ENCODE assay signal across 9 mouse cellular contexts in genomic region chr3:58418724-58419705, GRCm38 (mm10). TPM values are rescaled to one million over a fixed set of nuclear protein-coding genes. Genes with fewer than 3 reads are reported as not detected.
DNase-seq lines count a peak whose midpoint lies in the region; ATAC-seq and TF ChIP-seq lines count a peak whose summit lies in the region.
"Had no signal": no experiment of that assay in that cellular context is flagged by ENCODE, and none has a peak within 500 bp of the region (broad histone marks: within the 10 kb centered on the region; RNA-seq: fewer than 3 reads in every experiment).

No protein-coding gene starts in this region.

- no peak overlapping the region for H3K9ac ChIP-seq in heart, adult 2 months (ENCODE audit: low read depth, low read length)
- peak overlapping the region; percentile 43; the same call in 1 of the 2 replicates for H3K9ac ChIP-seq in forebrain, embryonic 13.5 days
- H3K9ac ChIP-seq in liver, embryonic 12.5 days: peak overlapping the region; percentile 99

- peak overlapping the region; percentile 93 for H3K4me2 ChIP-seq in forebrain, embryonic 13.5 days
- H3K4me2 ChIP-seq in liver, embryonic 12.5 days: peak overlapping the region; percentile 93

- H3K9me3 ChIP-seq in forebrain, embryonic 13.5 days (replicated peaks): no peaks in the 10 kb centered on the region
- H3K9me3 ChIP-seq in liver, embryonic 12.5 days (replicated peaks): no peaks in the 10 kb centered on the region

- peaks cover 2% of the 10 kb centered on the region for H3K4me1 ChIP-seq in heart, adult 2 months (ENCODE audit: control insufficient read depth, insufficient read depth, low read length)
- peaks cover 40% of the 10 kb centered on the region for H3K4me1 ChIP-seq in forebrain, embryonic 13.5 days
- peaks cover 10% of the 10 kb centered on the region for H3K4me1 ChIP-seq in liver, embryonic 12.5 days

- no peaks in the 10 kb centered on the region; the same call in 1 of the 2 replicates for H3K79me2 ChIP-seq in heart, adult 2 months (replicated peaks; ENCODE audit: control insufficient read depth, insufficient read depth, low read length)

- no peaks in the 10 kb centered on the region for H3K27me3 ChIP-seq in heart, adult 2 months (ENCODE audit: control insufficient read depth, insufficient read depth, low read length)
- no peaks in the 10 kb centered on the region for H3K27me3 ChIP-seq in forebrain, embryonic 13.5 days
- H3K27me3 ChIP-seq in liver, embryonic 12.5 days (replicated peaks): no peaks in the 10 kb centered on the region

- no peak for ATAC-seq in forebrain, embryonic 13.5 days
- no peak for ATAC-seq in liver, embryonic 12.5 days

- peak overlapping the region; percentile 61 for H3K4me3 ChIP-seq in heart, adult 2 months
- H3K4me3 ChIP-seq in forebrain, embryonic 13.5 days: peak overlapping the region; percentile 98
- H3K4me3 ChIP-seq in liver, embryonic 12.5 days: peak overlapping the region; percentile 99

- intact Hi-C loops in heart, adult 2 months (cut with DNase I): loop anchor here (5.0 kb wide), 3 partner anchors 38 to 572 kb away; partner anchors contain the start of genes Pfn2 and Siah2

- no peak for TF ChIP-seq POLR2A in heart, adult 2 months (IDR thresholded peaks at IDR 0.05; ENCODE audit: insufficient read depth, low read depth, low read length)

- peak overlapping the region; percentile 29 for H3K27ac ChIP-seq in heart, adult 2 months
- H3K27ac ChIP-seq in forebrain, embryonic 13.5 days: no peak overlapping the region
- H3K27ac ChIP-seq in liver, embryonic 12.5 days: peak overlapping the region; percentile 58

- no peak for TF ChIP-seq CTCF in heart, adult 2 months (IDR thresholded peaks at IDR 0.05)

- 6% methylated on average over 5 of the region's 5 CpGs for WGBS in heart, adult 2 months
- WGBS in forebrain, embryonic 13.5 days: 33% methylated on average over 5 of the region's 5 CpGs
- 30% methylated on average over 5 of the region's 5 CpGs for WGBS in liver, embryonic 12.5 days (ENCODE audit: insufficient replicate concordance)

- H3K36me3 ChIP-seq in heart, adult 2 months (ENCODE audit: control insufficient read depth, insufficient read depth, low read length): peaks cover 14% of the 10 kb centered on the region
- H3K36me3 ChIP-seq in forebrain, embryonic 13.5 days (ENCODE audit: poor library complexity, severe bottlenecking): no peaks in the 10 kb centered on the region
- H3K36me3 ChIP-seq in liver, embryonic 12.5 days: peaks cover 7% of the 10 kb centered on the region; the same call in 1 of the 2 replicates

- no peak for TF ChIP-seq EP300 in heart, adult 2 months (IDR thresholded peaks at IDR 0.05; ENCODE audit: insufficient read depth, low read depth, low read length)

- DNase-seq in heart, adult 2 months: no peak
- no peak for DNase-seq in heart, adult 18-20 months
- peak; percentile 63 for DNase-seq in 416B (ENCODE audit: low read depth)
- DNase-seq in urinary bladder, adult 18-20 months (ENCODE audit: low spot score in 2 of 2): no peak
- DNase-seq in spleen, postnatal 14 days (ENCODE audit: low spot score in 2 of 2): no peak
- DNase-seq in kidney, postnatal 25 days: no peak
- DNase-seq: kidney, adult 9 months had no signal

RNA-seq across cellular contexts. Expression of gene Tsc22d2, which starts 4.5 kb away (rescaled TPM):
- 10 to 100 TPM; 22.9 to 26.8 TPM for total RNA-seq in heart, adult 2 months (2021)
- 7.3 and 8.3 TPM in 2 replicates for polyA plus RNA-seq in heart, adult 2 months (2012; rRNA removed)
- total RNA-seq in heart, adult 18-20 months (2021): 10 to 100 TPM; 20.1 to 21.5 TPM
- polyA plus RNA-seq in forebrain, embryonic 13.5 days (2015; fragmentation: Nextera tagmentation; extraction: Ambion mirVana): 7.5 and 7.6 TPM in 2 replicates
- polyA plus RNA-seq in liver, embryonic 12.5 days (2016; fragmentation: Nextera tagmentation; extraction: Ambion mirVana): 13.1 and 13.6 TPM in 2 replicates
